Mouse (Mus musculus) heart, postnatal 0 days (tissue): ENCODE data around the gene Mfsd11.

ENCODE experiments used
- CTCF ChIP-seq: IDR thresholded peaks from 2 replicates; pipeline ENCODE4 v1.5.1; 2016; ENCODE audit warnings: antibody characterized with exemption, control low read depth, low read depth
- EP300 ChIP-seq: IDR thresholded peaks from 2 replicates; pipeline ENCODE4 v1.6.1; 2016; ENCODE audit warnings: antibody characterized with exemption, low read depth

GRCm38 (mm10) chr11:116850085-116850484 is 2.2 kb upstream of the Mfsd11 start:
- no peak for TF ChIP-seq CTCF
- TF ChIP-seq EP300, result no peak
